Mouse (Mus musculus) neural tube, embryonic 15.5 days (tissue): ENCODE measurements around the gene Rasl2-9. TPM values are rescaled to one million over a fixed set of nuclear protein-coding genes. Genes with fewer than 3 reads are reported as not detected.
A peak's percentile ranks its signal among the peaks of the same experiment; 100 is the strongest.
"Not testable (repeated sequence)": the region's sequence is repeated elsewhere in the genome, so short reads cannot be mapped to it uniquely, and the experiment has no call there.

Experiments used
- ATAC-seq: fragments of 200-750 bp; cut with Nextera tagmentation; 2 replicates; pipeline ENCODE4 v1.8.0; 2017; ENCODE audit warnings: mild to moderate bottlenecking, moderate TSS enrichment, moderate library complexity; ENCODE audit not compliant: low FRiP score
- H3K27ac ChIP-seq: fragments of 300-500 bp; sonication (generic); replicated peaks from 2 replicates; pipeline ENCODE4 v1.5.1; 2015; ENCODE audit warnings: mild to moderate bottlenecking, inconsistent platforms
- H3K27me3 ChIP-seq: fragments of 300-500 bp; sonication (generic); replicated peaks from 2 replicates; pipeline ENCODE4 v1.6.1; 2015; ENCODE audit warnings: inconsistent platforms
- H3K36me3 ChIP-seq: fragments of 300-500 bp; sonication (generic); 2 replicates; pipeline ENCODE4 v1.6.1; 2015; ENCODE audit warnings: inconsistent platforms
- H3K4me1 ChIP-seq: fragments of 300-500 bp; sonication (generic); 2 replicates; pipeline ENCODE4 v1.6.1; 2015; ENCODE audit warnings: inconsistent platforms
- H3K4me2 ChIP-seq: fragments of 300-500 bp; sonication (generic); 2 replicates; pipeline ENCODE4 v1.6.1; 2015; ENCODE audit warnings: inconsistent platforms, mild to moderate bottlenecking, moderate library complexity
- H3K4me3 ChIP-seq: fragments of 300-500 bp; sonication (generic); replicated peaks from 2 replicates; pipeline ENCODE4 v1.5.1; 2015; ENCODE audit warnings: mild to moderate bottlenecking, inconsistent platforms
- H3K9ac ChIP-seq: fragments of 300-500 bp; sonication (generic); replicated peaks from 2 replicates; pipeline ENCODE4 v1.6.1; 2015; ENCODE audit warnings: mild to moderate bottlenecking, inconsistent platforms
- H3K9me3 ChIP-seq: fragments of 300-500 bp; sonication (generic); replicated peaks from 2 replicates; pipeline ENCODE4 v1.6.1; 2016; ENCODE audit warnings: inconsistent platforms
- WGBS: fragments of 180-500 bp; shearing (Covaris S2); methylation state at CpG from one replicate; pipeline ENCODE4 v1.1.7; 2015; ENCODE audit warnings: mixed read lengths; 5-methylcytosine and 5-hydroxymethylcytosine counted together
- polyA plus RNA-seq: library from polyadenylated mRNA; unstranded; fragments of >200 nt; fragmentation: Nextera tagmentation; extraction: Ambion mirVana; gene quantifications from 2 replicates; pipeline ENCODE4 v1.2.1, GENCODE M21; 2015

The Rasl2-9 gene
- 0.47 and 0.60 TPM in 2 replicates for polyA plus RNA-seq

GRCm38 (mm10) chr7:5125549-5126406, at the start of gene Rasl2-9:
Rasl2-9 (minus strand) TSS chr7:5125950.
- no peak within 1 kb of the TSS for H3K27ac ChIP-seq
- WGBS = 17% methylated on average over 42 of the region's 42 CpGs

DNA sequence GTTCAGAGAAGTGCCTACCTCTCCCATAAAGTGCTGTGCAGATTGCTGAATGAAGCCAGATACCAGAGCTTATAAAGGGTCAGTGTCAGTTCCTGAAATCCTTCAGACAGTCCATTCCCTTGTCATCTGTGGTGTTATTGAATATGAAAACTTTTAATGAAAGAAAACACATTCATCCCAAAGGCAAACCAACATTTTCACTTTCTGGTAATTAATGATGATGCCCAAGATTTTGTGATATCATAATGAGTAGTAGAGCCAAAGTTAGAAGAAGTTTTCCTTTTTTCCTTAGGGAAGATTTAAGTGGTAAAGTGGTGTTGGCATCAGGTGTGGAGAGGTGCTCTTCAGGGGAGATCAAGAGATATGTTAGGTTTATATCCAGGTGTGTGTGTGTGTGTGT, 23.8 kb upstream of the Rasl2-9 start, which contains the start of gene Vmn1r55:
Gene Vmn1r55 (minus strand): TSS at position 101 of the 400 bp plus-strand sequence.
- H3K27ac ChIP-seq, H3K36me3 ChIP-seq, H3K9me3 ChIP-seq, H3K4me3 ChIP-seq, ATAC-seq, H3K27me3 ChIP-seq, H3K9ac ChIP-seq, H3K4me1 ChIP-seq, H3K4me2 ChIP-seq: not testable (repeated sequence)

More at GRCm38 (mm10) chr7:5125549-5126406, at the start of gene Rasl2-9:
- Histone ChIP-seq H3K4me1 (peaks cover 3% of the 10 kb centered on the region; the same call in 1 of the 2 replicates), H3K4me2 (peak within 1 kb of the TSS; percentile 69), H3K27me3 (no peaks in the 10 kb centered on the region), H3K4me3 (peak within 1 kb of the TSS; percentile 45), H3K9ac (peak within 1 kb of the TSS; percentile 45), H3K9me3 (no peaks in the 10 kb centered on the region), H3K36me3 (no peaks in the 10 kb centered on the region)
- peak; percentile 89 for ATAC-seq

- no peak for ATAC-seq
- Histone ChIP-seq H3K9me3 (no peaks in the 10 kb centered on the region), H3K4me2 (no peak overlapping the region; the same call in 1 of the 2 replicates), H3K27ac (no peak overlapping the region), H3K36me3 (no peaks in the 10 kb centered on the region), H3K27me3 (no peaks in the 10 kb centered on the region), H3K4me3 (no peak overlapping the region), H3K9ac (no peak overlapping the region), H3K4me1 (peaks cover 3% of the 10 kb centered on the region; the same call in 1 of the 2 replicates)
- 92% methylated on average over 8 of the region's 8 CpGs for WGBS
Measured at GRCm38 (mm10) chr7:5125078-5125477, 672 bp downstream of the Rasl2-9 start.

DNA sequence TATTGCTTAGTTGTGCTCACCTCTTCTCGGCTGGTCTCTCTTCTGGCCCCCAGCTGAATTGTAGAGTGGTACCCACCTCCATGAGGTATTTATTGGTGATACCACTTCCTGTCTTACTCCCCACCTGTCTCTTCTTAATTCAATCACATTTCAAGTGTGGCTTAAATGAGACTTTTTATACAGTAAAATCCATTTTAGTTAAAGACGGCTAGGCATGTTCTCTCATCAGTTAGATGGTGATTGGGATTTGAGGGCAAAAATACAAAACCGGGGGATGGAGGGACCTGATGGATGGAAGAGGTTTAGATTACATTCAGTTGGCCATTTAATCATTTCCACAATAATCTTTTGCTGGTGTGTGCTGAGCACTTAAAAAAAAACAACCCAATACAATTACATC, 8.9 kb downstream of the Rasl2-9 start, which contains the start of gene Rfpl4:
Gene Rfpl4 (minus strand): TSS at position 101 of the 400 bp plus-strand sequence.
- Histone ChIP-seq H3K9ac (no peak within 1 kb of the TSS), H3K27ac (no peak within 1 kb of the TSS), H3K4me3 (no peak within 1 kb of the TSS), H3K4me1 (no peaks in the 10 kb centered on the region), H3K9me3 (no peaks in the 10 kb centered on the region), H3K4me2 (no peak within 1 kb of the TSS), H3K27me3 (no peaks in the 10 kb centered on the region), H3K36me3 (no peaks in the 10 kb centered on the region)
- WGBS = 89% methylated on average over 3 of the region's 3 CpGs
- ATAC-seq = no peak

DNA sequence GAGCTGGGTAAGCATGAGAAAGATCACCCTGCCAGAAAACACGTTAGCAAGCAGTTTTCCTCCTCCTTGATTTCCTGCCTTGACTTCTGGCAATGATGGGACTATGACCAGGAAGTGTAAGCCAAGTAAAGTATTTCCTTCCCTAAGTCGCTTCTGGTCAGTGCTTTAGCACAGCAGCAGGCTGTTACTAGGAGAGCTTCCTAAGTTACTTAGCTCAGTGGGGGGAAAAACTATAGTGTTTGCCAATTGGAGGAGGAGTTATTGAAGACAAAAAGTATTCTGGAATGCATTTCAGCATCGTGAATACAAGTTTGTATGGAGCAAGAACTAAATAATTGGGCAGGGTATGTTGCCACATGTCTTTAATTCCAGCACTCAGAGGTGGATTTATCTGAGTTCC, 13.0 kb downstream of the Rasl2-9 start:
- no peak overlapping the region for H3K27ac ChIP-seq
- no peaks in the 10 kb centered on the region for H3K4me1 ChIP-seq
- WGBS = 55% methylated on average over 3 of the region's 3 CpGs
- no peak for ATAC-seq
- H3K4me3 ChIP-seq = no peak overlapping the region
- no peaks in the 10 kb centered on the region for H3K27me3 ChIP-seq
- H3K9ac ChIP-seq = no peak overlapping the region
- no peak overlapping the region for H3K4me2 ChIP-seq
- H3K9me3 ChIP-seq = no peaks in the 10 kb centered on the region
- no peaks in the 10 kb centered on the region for H3K36me3 ChIP-seq

GRCm38 (mm10) chr7:5109301-5109700, 16.4 kb downstream of the Rasl2-9 start:
- Histone ChIP-seq H3K27me3 (no peaks in the 10 kb centered on the region), H3K4me2 (no peak overlapping the region), H3K4me1 (no peaks in the 10 kb centered on the region), H3K9ac (no peak overlapping the region), H3K9me3 (no peaks in the 10 kb centered on the region), H3K36me3 (no peaks in the 10 kb centered on the region), H3K4me3 (no peak overlapping the region), H3K27ac (no peak overlapping the region)
- 82% methylated on average over 8 of the region's 8 CpGs for WGBS
- no peak for ATAC-seq

DNA sequence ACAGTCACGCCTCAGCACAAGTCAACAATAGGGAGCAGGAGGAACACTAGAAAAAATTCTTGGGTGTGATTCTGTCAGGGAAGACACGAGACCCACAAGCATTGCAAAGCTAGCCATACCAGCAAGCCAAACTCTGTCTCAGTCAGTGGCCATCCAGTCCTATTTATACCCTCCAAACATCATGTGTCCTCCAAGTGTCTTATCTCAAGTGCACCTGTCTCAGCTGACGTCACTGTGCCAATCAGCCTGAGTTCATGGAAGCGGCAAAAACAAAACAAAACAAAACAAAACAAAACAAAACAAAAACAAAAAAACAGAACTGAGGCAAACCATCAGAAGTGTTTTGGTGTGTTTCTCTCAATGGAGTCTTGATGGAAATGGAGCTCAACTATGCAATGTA, 17.5 kb downstream of the Rasl2-9 start:
- H3K4me3 ChIP-seq = no peak overlapping the region
- no peaks in the 10 kb centered on the region for H3K36me3 ChIP-seq
- 88% methylated on average over 4 of the region's 4 CpGs for WGBS
- no peaks in the 10 kb centered on the region for H3K4me1 ChIP-seq
- no peak for ATAC-seq
- H3K4me2 ChIP-seq = no peak overlapping the region
- no peaks in the 10 kb centered on the region for H3K27me3 ChIP-seq
- no peak overlapping the region for H3K9ac ChIP-seq
- no peaks in the 10 kb centered on the region for H3K9me3 ChIP-seq
- no peak overlapping the region for H3K27ac ChIP-seq

- Histone ChIP-seq H3K36me3 (peaks cover 16% of the 10 kb centered on the region), H3K27ac (no peak overlapping the region), H3K9ac (no peak overlapping the region), H3K4me2 (no peak overlapping the region), H3K27me3 (no peaks in the 10 kb centered on the region), H3K4me1 (no peaks in the 10 kb centered on the region), H3K4me3 (no peak overlapping the region), H3K9me3 (no peaks in the 10 kb centered on the region)
- WGBS = 79% methylated on average over 2 of the region's 2 CpGs
- no peak for ATAC-seq
Measured at GRCm38 (mm10) chr7:5102564-5102963, 23.2 kb downstream of the Rasl2-9 start.

DNA sequence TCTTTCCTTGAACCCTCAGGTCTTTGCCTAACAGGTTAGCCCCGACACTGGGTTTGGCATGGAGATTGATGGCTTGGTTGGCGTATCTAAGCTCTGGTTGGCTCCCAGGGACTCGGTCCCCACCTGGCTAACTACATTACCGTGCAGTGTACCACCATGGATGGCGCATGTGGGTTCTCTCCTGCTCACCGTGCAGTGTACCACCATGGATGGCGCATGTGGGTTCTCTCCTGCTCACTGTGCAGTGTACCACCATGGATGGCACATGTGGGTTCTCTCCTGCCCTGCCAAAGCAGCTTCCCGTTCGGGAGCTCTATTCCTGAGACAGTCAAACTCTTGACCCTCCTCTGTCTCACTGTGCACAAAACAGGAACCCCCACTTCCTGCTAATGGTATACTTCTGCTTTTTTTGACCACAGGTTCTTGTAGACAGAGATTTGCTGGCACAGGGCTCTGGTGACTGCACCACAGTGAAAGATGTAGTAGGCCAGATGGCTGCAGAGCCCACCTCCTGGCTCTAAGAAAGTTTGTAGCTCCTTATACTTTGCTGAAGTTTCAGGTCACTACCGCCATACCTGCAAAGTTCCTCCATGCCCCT, 24.6 kb downstream of the Rasl2-9 start:
- Histone ChIP-seq H3K9ac (no peak overlapping the region), H3K27me3 (no peaks in the 10 kb centered on the region), H3K9me3 (no peaks in the 10 kb centered on the region), H3K36me3 (peaks cover 28% of the 10 kb centered on the region), H3K4me1 (no peaks in the 10 kb centered on the region), H3K27ac (no peak overlapping the region), H3K4me2 (no peak overlapping the region), H3K4me3 (no peak overlapping the region)
- no peak for ATAC-seq
- 90% methylated on average over 10 of the region's 10 CpGs for WGBS

- peaks cover 41% of the 10 kb centered on the region for H3K36me3 ChIP-seq
- WGBS = 87% methylated on average over 3 of the region's 3 CpGs
Measured at GRCm38 (mm10) chr7:5099796-5100195, 26.0 kb downstream of the Rasl2-9 start.

GRCm38 (mm10) chr7:5098769-5099168, 27.0 kb downstream of the Rasl2-9 start:
- Histone ChIP-seq H3K9ac (no peak overlapping the region), H3K27ac (no peak overlapping the region), H3K27me3 (no peaks in the 10 kb centered on the region), H3K36me3 (peaks cover 50% of the 10 kb centered on the region), H3K4me2 (no peak overlapping the region), H3K4me1 (no peaks in the 10 kb centered on the region), H3K4me3 (no peak overlapping the region), H3K9me3 (no peaks in the 10 kb centered on the region)
- no peak for ATAC-seq
- WGBS = 92% methylated on average over 5 of the region's 5 CpGs

More at GRCm38 (mm10) chr7:5099796-5100195, 26.0 kb downstream of the Rasl2-9 start:
- Histone ChIP-seq H3K27ac (no peak overlapping the region), H3K4me3 (no peak overlapping the region), H3K9me3 (no peaks in the 10 kb centered on the region), H3K4me1 (no peaks in the 10 kb centered on the region), H3K27me3 (no peaks in the 10 kb centered on the region), H3K4me2 (no peak overlapping the region), H3K9ac (no peak overlapping the region)
- ATAC-seq = no peak
